Mouse (Mus musculus) gonadal fat pad, adult 2 months (tissue): ENCODE results near the gene Wnt3. TPM values are rescaled to one million over a fixed set of nuclear protein-coding genes. Genes with fewer than 3 reads are reported as not detected.
"Not testable (repeated sequence)": the region's sequence is repeated elsewhere in the genome, so short reads cannot be mapped to it uniquely, and the experiment has no call there.

Experiments
- DNase-seq: peaks from one replicate; pipeline ENCODE4 v3.0.0-alpha.2; 2012; ENCODE audit warnings: low read depth
- polyA plus RNA-seq: library from polyadenylated mRNA; depleted of rRNA; stranded (reverse); fragments of >200 nt; gene quantifications from 2 replicates; pipeline ENCODE4 v1.2.3, GENCODE M21; 2012; rRNA removed

The Wnt3 gene
- polyA plus RNA-seq = 0.23 and 0.33 TPM in 2 replicates

DNA sequence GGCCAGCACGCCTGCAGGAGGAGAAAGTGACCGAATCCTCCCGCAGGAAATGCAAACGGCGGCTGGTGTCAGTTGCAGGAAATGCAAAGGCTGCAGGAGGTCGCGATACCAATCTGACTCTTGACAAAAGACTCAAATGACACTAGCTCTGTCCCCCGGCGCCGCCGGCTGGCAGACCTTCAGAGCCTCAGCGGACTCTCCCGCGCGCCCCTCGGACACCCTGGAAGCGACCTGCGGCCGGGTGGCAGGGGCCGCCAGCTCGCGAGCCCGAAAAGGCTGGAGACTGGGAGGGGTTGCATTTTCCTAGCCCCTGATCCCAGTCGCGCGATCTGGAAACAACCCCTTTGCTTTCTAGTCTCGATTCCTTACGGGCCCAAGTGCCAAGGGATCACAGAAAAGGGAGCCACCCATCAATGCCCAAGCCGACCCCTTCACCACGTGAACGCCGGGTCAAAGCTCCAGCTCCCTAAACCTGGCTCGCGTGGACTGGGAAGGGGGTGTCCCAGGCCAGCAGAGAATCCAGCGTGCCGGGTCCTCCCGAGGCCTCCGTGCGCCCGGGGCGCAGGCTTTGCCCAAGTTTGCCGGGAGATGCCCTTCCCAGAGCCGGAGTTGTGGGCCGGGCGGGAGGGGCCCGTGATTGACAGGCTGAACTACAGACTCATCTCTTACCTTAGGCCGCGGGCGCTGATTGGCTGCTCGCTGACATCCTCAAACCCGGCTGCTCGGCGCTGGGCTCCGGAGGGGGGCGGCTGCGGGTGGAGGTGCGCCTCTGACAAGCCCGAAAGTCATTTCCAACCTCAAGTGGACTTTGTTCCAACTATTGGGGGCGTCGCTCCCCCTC is at the start of gene Wnt3:
Gene Wnt3, plus strand, starts transcription at position 764 of the 841 bp plus-strand sequence.
- DNase-seq = no peak

GRCm38 (mm10) chr11:103724331-103724771 is 49.6 kb upstream of the Wnt3 start:
- DNase-seq = no peak

DNA sequence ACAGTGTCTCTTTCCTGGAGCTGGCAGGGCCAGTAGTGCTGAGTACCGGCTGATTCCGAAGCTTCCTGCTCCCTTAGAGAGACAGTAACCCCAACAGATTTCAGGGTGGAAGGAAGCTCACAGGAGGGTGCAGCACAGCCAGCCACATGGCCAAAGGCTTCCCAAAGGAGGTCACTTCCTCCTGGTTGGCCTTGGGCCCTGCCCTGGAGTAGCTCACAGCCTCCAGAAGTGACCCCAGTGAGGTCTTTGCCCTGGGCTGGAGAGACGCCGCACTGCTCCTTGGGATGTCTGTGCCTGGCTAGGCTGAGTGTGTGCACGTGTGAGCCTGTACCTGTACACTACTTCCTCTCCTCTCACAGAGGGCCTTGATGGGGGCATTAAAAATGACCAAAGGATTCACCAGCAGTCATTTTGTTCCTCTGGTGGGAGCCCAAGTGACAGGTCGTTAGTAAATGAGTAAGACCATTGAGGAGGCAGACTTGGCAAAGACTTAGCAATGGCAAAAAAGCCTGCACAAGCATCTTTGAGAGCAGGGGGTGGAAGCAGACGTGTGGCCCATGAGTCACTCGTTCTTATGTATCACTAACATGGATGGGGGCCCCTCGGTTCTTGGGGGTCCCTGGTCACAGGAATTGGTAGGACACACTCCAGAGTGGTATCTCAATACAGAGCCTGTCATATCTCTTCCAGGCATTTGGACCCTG is 44.5 kb upstream of the Wnt3 start:
- DNase-seq = no peak

DNA sequence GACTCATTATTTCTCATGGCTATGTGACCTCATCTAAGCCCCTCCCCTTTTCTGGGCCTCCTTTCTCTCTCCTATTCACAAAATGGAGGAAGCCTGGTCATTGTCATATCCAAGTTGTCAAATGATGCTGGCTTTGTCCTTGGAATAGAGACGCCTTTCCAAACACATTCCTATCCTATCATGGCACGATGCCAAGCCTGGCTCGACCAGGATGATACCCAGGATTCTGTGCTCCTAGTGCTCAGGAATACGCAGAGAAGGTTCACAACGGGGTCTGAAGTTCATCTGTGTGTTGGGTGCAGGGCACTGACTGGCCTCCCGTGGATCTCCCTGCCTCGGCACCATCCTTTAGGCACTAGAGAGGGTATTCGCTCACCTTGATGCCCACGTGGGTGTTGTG is 42.4 kb upstream of the Wnt3 start:
- no peak for DNase-seq

GRCm38 (mm10) chr11:103732306-103732705 is 41.6 kb upstream of the Wnt3 start:
- no peak for DNase-seq

DNA sequence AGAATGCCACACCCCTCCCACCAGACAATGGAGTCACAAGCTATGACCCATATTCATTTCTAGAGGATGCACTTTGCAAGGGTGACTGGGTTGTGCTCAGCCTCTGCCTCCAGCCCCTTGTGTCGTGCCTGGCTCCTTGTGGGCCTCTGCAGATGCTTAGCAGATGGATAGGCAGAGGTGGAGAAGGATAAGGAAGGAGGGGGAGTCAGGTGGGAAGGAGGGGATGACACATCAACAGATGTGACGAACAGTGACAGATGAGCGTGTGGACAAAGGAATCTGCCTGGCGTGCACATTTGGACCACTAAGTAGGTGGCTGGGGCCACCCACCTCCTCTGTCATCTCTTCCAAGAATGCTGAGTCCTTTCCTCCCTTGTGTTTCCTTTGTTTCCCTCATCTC is 40.9 kb upstream of the Wnt3 start:
- DNase-seq = no peak

GRCm38 (mm10) chr11:103733961-103734360 is 40.0 kb upstream of the Wnt3 start:
- no peak for DNase-seq

DNA sequence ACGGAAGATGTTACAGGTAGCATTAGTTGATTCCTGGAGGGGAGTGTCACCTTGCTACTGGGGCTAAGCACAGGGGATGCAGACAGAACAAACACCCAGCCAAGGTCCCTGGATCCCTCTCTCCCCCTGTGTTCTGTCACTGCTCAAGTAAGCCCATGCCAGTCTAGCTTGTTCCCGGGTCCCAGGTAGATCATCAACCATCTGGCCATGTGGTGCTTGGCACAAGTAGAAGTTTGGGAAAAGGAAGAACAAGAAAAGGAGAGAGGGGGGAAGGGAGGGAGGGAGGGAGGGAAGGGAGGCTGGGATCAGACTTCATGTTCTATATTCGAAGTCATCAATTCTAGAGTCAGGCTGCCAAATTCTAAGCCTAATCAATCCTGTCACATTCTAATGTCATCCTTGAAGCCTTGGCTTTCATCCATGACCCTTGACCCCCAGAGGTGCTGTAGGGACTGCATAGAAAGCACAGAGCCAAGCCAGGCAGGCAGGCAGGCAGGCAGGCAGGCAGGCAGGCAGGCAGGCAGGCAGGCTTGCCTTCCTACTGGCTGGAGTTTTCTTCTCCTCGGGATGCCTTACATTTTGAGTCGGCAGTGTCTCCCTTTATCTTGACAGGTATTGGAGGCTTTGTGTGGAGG is 39.4 kb upstream of the Wnt3 start:
- no peak for DNase-seq

DNA sequence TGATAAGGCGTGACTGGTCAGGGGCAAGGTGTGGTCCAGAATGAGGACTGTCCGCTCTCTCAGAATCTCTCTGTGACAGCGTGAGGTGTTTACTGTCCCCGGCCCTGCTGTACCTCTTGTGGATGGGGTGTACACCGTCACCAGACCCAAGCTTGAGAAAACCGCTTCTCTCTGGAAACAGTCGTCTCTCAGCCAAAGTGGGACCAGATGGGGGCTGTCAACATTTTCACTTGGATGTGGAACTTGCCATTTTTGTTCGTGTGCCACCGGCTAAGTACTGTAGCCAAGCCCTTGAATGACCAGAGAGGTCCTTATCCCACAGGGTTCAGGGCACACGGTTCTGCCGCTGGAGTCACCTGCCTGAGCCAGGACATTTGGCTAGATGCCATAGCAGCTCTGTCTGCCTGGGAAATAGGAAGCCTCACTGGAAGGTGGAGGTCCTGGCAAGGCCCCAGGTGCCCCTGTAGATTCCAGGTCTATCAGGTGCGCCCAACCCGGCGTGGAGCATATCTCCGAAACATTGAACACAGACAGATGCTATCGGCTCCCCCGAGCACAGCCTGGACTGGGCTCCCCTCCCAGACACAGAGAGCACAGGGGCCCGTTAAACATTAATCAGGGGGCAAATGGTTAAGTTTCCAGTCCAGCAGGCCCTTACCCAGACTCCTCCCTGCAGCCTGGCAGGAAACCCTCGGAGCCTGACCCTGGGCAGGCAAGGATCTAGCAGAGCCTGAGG is 38.7 kb upstream of the Wnt3 start:
- DNase-seq = no peak

DNA sequence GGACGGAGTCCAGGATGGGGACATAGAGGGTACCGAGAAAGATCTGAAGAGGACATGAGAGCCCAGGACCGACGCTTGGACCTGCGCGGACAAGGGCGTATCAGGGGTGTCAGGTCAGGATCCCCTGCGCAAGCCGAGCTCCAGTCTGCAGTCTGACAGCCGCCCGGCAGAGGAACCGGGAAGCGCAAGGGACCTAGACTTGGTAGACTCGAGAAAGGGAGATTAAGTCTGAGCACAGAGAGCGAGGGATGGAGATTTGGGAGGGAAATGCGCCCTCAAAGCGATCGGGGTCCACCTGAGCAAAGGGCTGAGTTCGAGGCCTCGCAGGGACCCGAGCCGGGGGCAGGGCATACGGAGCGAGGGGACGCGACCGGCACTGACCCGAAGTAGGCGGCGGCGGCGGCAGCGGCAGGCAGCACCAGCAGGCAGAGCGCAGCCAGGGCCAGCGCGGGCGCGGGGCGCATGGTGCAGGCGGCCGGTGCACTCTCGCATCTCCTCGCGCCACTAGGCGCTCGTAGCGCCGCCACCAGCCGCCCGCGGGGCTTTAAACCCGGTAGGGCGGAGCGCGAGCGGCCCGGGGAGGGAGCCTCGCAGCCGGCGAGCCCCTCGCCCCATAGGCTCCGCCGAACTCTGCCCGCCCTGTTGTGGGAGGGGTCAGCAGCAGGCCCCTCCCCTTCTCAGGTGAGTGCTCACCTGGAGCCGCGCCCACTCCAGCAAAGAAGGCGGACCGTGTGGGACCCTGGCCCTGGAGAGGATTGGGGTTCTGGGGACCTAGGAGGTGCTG is 24.5 kb upstream of the Wnt3 start, which contains the start of gene Wnt9b:
Gene Wnt9b, minus strand, starts transcription at position 516 of the 784 bp plus-strand sequence.
- no peak for DNase-seq

GRCm38 (mm10) chr11:103750612-103751011 is 23.3 kb upstream of the Wnt3 start:
- DNase-seq = peak; percentile 70

- DNase-seq = no peak
These were observed 15.9 kb upstream of the Wnt3 start for GRCm38 (mm10) chr11:103758054-103758453.

GRCm38 (mm10) chr11:103758706-103759105 is 15.2 kb upstream of the Wnt3 start:
- no peak for DNase-seq

DNA sequence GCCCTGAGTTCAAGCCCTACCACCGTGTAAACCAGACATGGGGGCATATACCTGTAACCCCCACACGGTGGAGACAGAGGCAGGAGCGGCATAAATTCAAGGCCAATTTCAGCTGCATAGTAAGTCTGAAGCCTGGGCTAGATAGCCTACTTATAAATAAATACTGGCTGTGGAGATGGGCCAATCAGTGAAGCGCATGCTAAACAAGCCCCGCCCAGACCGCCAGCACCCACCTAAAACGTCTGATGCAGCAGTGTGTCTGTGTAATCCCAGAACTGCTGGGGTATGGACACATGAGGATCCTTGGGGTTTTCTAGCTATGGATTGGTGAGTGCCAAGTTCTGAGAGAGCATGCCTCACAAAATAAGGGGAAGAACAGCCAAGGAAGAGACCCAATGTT is 13.8 kb upstream of the Wnt3 start:
- no peak for DNase-seq

- DNase-seq = not testable (repeated sequence)
These were observed 13.1 kb upstream of the Wnt3 start for GRCm38 (mm10) chr11:103760891-103761290.

DNA sequence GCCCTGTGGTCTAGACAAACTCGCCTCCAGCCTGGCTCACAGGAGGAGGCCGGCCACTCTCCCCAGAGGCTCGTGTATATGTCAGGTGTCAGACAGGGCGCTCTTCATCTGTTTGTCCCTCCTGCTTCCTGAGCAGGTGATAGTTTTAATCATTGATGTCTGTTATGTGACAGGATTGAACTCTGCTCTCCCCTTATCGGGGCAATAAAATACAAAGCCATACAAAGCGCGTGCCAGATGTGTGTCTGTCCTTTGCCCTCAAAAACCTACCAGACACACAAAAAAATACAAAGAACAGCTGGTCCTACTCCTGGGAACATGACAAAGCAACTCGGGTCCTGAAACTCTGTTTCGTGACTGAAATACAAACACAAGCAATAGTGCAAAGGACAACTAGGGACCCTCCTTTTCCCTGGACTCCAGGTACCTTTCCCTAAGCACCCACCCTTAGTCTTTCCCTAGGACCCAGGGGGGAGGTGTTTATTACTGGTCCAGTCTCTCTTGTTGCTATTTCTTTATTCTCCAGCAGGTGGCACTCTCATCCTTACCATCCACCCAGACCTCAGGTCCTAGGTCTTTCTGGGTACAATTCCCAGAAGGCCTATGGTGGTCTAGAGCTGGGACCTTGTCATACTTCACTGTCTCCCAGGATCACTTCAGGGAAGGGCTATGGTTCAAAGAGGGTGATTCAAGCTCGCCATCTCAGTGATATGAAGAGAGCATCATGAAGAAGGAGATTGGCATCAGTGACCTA is 10.4 kb upstream of the Wnt3 start:
- no peak for DNase-seq

- DNase-seq = no peak
These were observed 9.3 kb upstream of the Wnt3 start for GRCm38 (mm10) chr11:103764601-103765000.

GRCm38 (mm10) chr11:103765556-103766011 is 8.4 kb upstream of the Wnt3 start:
- DNase-seq = no peak

- no peak for DNase-seq
These were observed 2.7 kb upstream of the Wnt3 start for GRCm38 (mm10) chr11:103771160-103771817.
